Mouse (Mus musculus) CD4-positive, CD25-positive, alpha-beta regulatory T cell, adult 2 months (primary cell): ENCODE results near the gene Sgms1.
"Not testable (repeated sequence)": the region's sequence is repeated elsewhere in the genome, so short reads cannot be mapped to it uniquely, and the experiment has no call there.

Experiments
- DNase-seq: peaks from one replicate; pipeline ENCODE4 v3.0.0-alpha.2; 2012; ENCODE audit warnings: low read depth, low spot score

Gene Sgms1

GRCm38 (mm10) chr19:32358011-32358410 is 31.5 kb downstream of the Sgms1 start:
- DNase-seq = not testable (repeated sequence)

- no peak for DNase-seq
Observed at GRCm38 (mm10) chr19:32356166-32356565, 33.3 kb downstream of the Sgms1 start.

- DNase-seq = no peak
Observed at GRCm38 (mm10) chr19:32353447-32353846, 36.1 kb downstream of the Sgms1 start.

- DNase-seq = no peak
Observed at GRCm38 (mm10) chr19:32348955-32349654, 40.4 kb downstream of the Sgms1 start.

- no peak for DNase-seq
Observed at GRCm38 (mm10) chr19:32347491-32347890, 42.0 kb downstream of the Sgms1 start.

- DNase-seq = no peak
Observed at GRCm38 (mm10) chr19:32346624-32347341, 42.7 kb downstream of the Sgms1 start.

- no peak for DNase-seq
Observed at GRCm38 (mm10) chr19:32346176-32346575, 43.3 kb downstream of the Sgms1 start.

- DNase-seq = peak; percentile 40
Observed at GRCm38 (mm10) chr19:32345181-32345745, 44.3 kb downstream of the Sgms1 start.

- peak; percentile 71 for DNase-seq
Observed at GRCm38 (mm10) chr19:32344738-32345121, 44.8 kb downstream of the Sgms1 start.

GRCm38 (mm10) chr19:32343937-32344737 is 45.4 kb downstream of the Sgms1 start:
- DNase-seq = no peak

- DNase-seq = no peak
Observed at GRCm38 (mm10) chr19:32342436-32342835, 47.1 kb downstream of the Sgms1 start.

GRCm38 (mm10) chr19:32341091-32341490 is 48.4 kb downstream of the Sgms1 start:
- no peak for DNase-seq

GRCm38 (mm10) chr19:32340168-32340567 is 49.3 kb downstream of the Sgms1 start:
- no peak for DNase-seq

- DNase-seq = no peak
Observed at GRCm38 (mm10) chr19:32337708-32338107, 51.8 kb downstream of the Sgms1 start.

GRCm38 (mm10) chr19:32334751-32335150 is 54.8 kb downstream of the Sgms1 start:
- no peak for DNase-seq

GRCm38 (mm10) chr19:32333544-32333943 is 56.0 kb downstream of the Sgms1 start:
- no peak for DNase-seq

- DNase-seq = no peak
Observed at GRCm38 (mm10) chr19:32332779-32333460, 56.6 kb downstream of the Sgms1 start.

- peak; percentile 25 for DNase-seq
Observed at GRCm38 (mm10) chr19:32330231-32330630, 59.3 kb downstream of the Sgms1 start.

GRCm38 (mm10) chr19:32329511-32329910 is 60.0 kb downstream of the Sgms1 start:
- DNase-seq = no peak

- DNase-seq = peak; percentile 45
Observed at GRCm38 (mm10) chr19:32328089-32328828, 61.3 kb downstream of the Sgms1 start.

- DNase-seq = no peak
Observed at GRCm38 (mm10) chr19:32326621-32327021, 62.9 kb downstream of the Sgms1 start.
